Mouse (Mus musculus) mouse trophoblast stem cell (cell line): ENCODE data around the gene Fstl4.

Experiments
- in situ Hi-C, 2 experiments: fragments of 300-500 bp; cut with MseI, MboI; formaldehyde crosslinking; loops; 2 replicates in 1 of 2; 3 replicates in 1 of 2; pipeline ENCODE4 v1.15.1; 2025

Fstl4 gene

GRCm38 (mm10) chr11:52910788-52911187, 146.4 kb downstream of the Fstl4 start:
- in situ Hi-C loops = no loop called here

- in situ Hi-C loops = no loop called here
These were observed 150.0 kb downstream of the Fstl4 start for GRCm38 (mm10) chr11:52914431-52914830.

GRCm38 (mm10) chr11:52915648-52916047, 151.2 kb downstream of the Fstl4 start:
- in situ Hi-C loops = no loop called here

- in situ Hi-C loops = no loop called here
These were observed 155.0 kb downstream of the Fstl4 start for GRCm38 (mm10) chr11:52919231-52919960.

GRCm38 (mm10) chr11:52924196-52924595, 159.8 kb downstream of the Fstl4 start:
- in situ Hi-C loops = no loop called here

GRCm38 (mm10) chr11:52928321-52928720, 163.9 kb downstream of the Fstl4 start:
- in situ Hi-C loops = no loop called here

- in situ Hi-C loops = no loop called here
These were observed 175.1 kb downstream of the Fstl4 start for GRCm38 (mm10) chr11:52939336-52940070.

- in situ Hi-C loops = no loop called here
These were observed 178.5 kb downstream of the Fstl4 start for GRCm38 (mm10) chr11:52942967-52943366.

GRCm38 (mm10) chr11:52954995-52955394, 190.6 kb downstream of the Fstl4 start:
- in situ Hi-C loops = no loop called here

GRCm38 (mm10) chr11:52968809-52969208, 204.4 kb downstream of the Fstl4 start:
- in situ Hi-C loops = no loop called here

GRCm38 (mm10) chr11:52970396-52970795, 206.0 kb downstream of the Fstl4 start:
- in situ Hi-C loops = no loop called here

- in situ Hi-C loops = no loop called here
These were observed 222.6 kb downstream of the Fstl4 start for GRCm38 (mm10) chr11:52986986-52987385.

GRCm38 (mm10) chr11:52994688-52995087, 230.3 kb downstream of the Fstl4 start:
- in situ Hi-C loops = no loop called here

- in situ Hi-C loops = no loop called here
These were observed 232.1 kb downstream of the Fstl4 start for GRCm38 (mm10) chr11:52996434-52997093.

GRCm38 (mm10) chr11:52997421-52997820, 233.0 kb downstream of the Fstl4 start:
- in situ Hi-C loops = no loop called here

- in situ Hi-C loops = no loop called here
These were observed 235.8 kb downstream of the Fstl4 start for GRCm38 (mm10) chr11:53000226-53000625.

- in situ Hi-C loops = no loop called here
These were observed 238.9 kb downstream of the Fstl4 start for GRCm38 (mm10) chr11:53003361-53003760.

GRCm38 (mm10) chr11:53003811-53004210, 239.4 kb downstream of the Fstl4 start:
- in situ Hi-C loops = no loop called here

- in situ Hi-C loops = no loop called here
These were observed 245.2 kb downstream of the Fstl4 start for GRCm38 (mm10) chr11:53009597-53009996.

- in situ Hi-C loops = no loop called here
These were observed 247.6 kb downstream of the Fstl4 start for GRCm38 (mm10) chr11:53011996-53012505.

GRCm38 (mm10) chr11:53013906-53014305, 249.5 kb downstream of the Fstl4 start:
- in situ Hi-C loops = no loop called here

- in situ Hi-C loops = no loop called here
These were observed 252.1 kb downstream of the Fstl4 start for GRCm38 (mm10) chr11:53016358-53017021.
